Mouse (Mus musculus): ENCODE results near the gene Hyal3. TPM values are rescaled to one million over a fixed set of nuclear protein-coding genes. Genes with fewer than 3 reads are reported as not detected.
A peak's percentile ranks its signal among the peaks of the same experiment; 100 is the strongest.

Gene Hyal3
- polyA plus RNA-seq, 1 experiment from 2014 or later = 1.7 TPM

GRCm38 (mm10) chr9:107577871-107578270 is 2.7 kb upstream of the Hyal3 start:
- ATAC-seq (no peak), DNase-seq (ENCODE audit: low spot score) (no peak)
- no peaks in the 10 kb centered on the region for H3K27me3 ChIP-seq (replicated peaks; ENCODE audit: insufficient read depth, low read length)
- H3K27ac ChIP-seq (ENCODE audit: low read length) = no peak overlapping the region
- H3K4me3 ChIP-seq (ENCODE audit: low read depth, low read length) = no peak overlapping the region
- no peak overlapping the region for H3K4me2 ChIP-seq (replicated peaks; ENCODE audit: low read depth, low read length)
- H3K36me3 ChIP-seq (ENCODE audit: insufficient read depth, low read length) = no peaks in the 10 kb centered on the region
- H3K9me3 ChIP-seq (ENCODE audit: low read length) = no peaks in the 10 kb centered on the region
- TF ChIP-seq CTCF (IDR thresholded peaks at IDR 0.05) = no peak
- no peak for TF ChIP-seq EP300 (IDR thresholded peaks at IDR 0.05)
- H3K4me1 ChIP-seq (ENCODE audit: insufficient read depth, low read depth, low read length) = peaks cover 6% of the 10 kb centered on the region
- 90% methylated on average over 10 of the region's 10 CpGs for WGBS
- H3K9ac ChIP-seq (replicated peaks; ENCODE audit: low read depth) = no peak overlapping the region

DNA sequence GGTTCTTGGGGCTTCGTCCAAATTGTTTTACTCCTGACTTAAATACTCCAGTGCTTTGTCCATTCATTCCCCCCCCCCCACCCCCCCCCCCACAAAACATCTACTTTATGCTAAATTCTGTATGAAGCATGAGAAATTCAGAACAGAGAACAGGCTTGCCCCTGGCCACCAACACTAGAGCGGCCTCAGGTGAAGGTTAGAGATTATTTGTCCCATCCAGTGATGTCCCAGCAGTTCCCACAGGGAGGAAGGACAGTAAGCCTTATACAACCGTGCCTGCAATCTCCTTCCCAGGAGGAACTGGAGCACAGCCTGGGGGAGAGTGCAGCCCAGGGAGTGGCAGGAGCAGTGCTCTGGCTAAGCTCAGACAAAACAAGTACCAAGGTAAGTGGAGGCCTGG is 2.0 kb upstream of the Hyal3 start, which contains the start of gene Naa80:
Gene Naa80 (plus strand): TSS at position 301 of the 400 bp plus-strand sequence.
- Histone ChIP-seq H3K9ac (replicated peaks; ENCODE audit: low read depth) (no peak within 1 kb of the TSS), H3K4me2 (replicated peaks; ENCODE audit: low read depth, low read length) (no peak within 1 kb of the TSS)

DNA sequence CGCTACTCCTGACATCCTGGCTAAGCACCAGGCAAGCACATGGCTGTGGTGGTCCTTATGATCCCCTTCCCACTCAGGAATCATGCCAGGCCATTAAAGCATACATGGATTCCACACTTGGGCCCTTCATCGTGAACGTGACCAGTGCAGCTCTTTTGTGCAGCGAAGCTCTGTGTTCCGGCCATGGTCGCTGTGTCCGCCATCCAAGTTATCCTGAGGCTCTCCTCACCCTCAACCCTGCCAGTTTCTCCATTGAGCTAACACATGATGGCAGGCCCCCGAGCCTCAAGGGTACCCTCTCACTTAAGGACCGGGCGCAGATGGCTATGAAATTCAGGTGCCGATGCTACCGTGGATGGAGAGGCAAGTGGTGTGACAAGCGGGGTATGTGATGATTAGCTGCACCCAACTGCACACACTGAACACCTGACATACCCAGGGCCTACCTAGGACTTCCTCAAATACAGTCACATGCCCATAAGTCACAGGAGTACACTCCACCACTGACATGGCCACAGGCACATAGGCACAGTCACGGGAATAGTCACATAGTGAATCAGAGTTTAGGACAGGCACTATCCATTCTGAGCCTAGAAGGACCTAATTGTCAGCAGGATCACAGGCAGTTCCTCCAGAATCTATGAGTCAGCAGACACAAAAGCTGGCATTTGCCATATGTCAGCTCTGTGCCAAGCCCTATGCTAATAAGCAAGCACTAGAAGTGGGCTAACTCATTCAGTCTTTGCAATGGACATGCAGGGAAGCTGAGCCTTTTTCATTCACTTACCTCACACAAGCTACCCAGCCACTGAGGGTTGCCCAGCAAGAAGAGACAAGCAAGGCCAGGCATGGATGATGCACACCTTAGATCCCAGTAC is 1.4 kb upstream of the Hyal3 start:
- peaks cover 6% of the 10 kb centered on the region for H3K4me1 ChIP-seq (ENCODE audit: insufficient read depth, low read depth, low read length)
- 94% methylated on average over 14 of the region's 14 CpGs for WGBS
- DNase-seq (ENCODE audit: low spot score) (peak; percentile 19), ATAC-seq (no peak)
- no peak overlapping the region for H3K9ac ChIP-seq (replicated peaks; ENCODE audit: low read depth)
- H3K36me3 ChIP-seq (ENCODE audit: insufficient read depth, low read length) = no peaks in the 10 kb centered on the region
- H3K9me3 ChIP-seq (ENCODE audit: low read length) = no peaks in the 10 kb centered on the region
- TF ChIP-seq CTCF (IDR thresholded peaks at IDR 0.05) = no peak
- TF ChIP-seq EP300 (IDR thresholded peaks at IDR 0.05) = no peak
- no peak overlapping the region for H3K4me3 ChIP-seq (ENCODE audit: low read depth, low read length)
- H3K27ac ChIP-seq (ENCODE audit: low read length) = no peak overlapping the region; the same call in 1 of the 2 replicates
- H3K27me3 ChIP-seq (replicated peaks; ENCODE audit: insufficient read depth, low read length) = no peaks in the 10 kb centered on the region
- no peak overlapping the region for H3K4me2 ChIP-seq (replicated peaks; ENCODE audit: low read depth, low read length)

More for the DNA sequence above, 2.0 kb upstream of the Hyal3 start, which contains the start of gene Naa80:
- H3K27ac ChIP-seq (ENCODE audit: low read length) = no peak within 1 kb of the TSS; the same call in 1 of the 2 replicates
- no peaks in the 10 kb centered on the region for H3K36me3 ChIP-seq (ENCODE audit: insufficient read depth, low read length)
- ATAC-seq (no peak), DNase-seq (ENCODE audit: low spot score) (no peak)
- peaks cover 6% of the 10 kb centered on the region for H3K4me1 ChIP-seq (ENCODE audit: insufficient read depth, low read depth, low read length)
- no peak within 1 kb of the TSS for H3K4me3 ChIP-seq (ENCODE audit: low read depth, low read length)
- TF ChIP-seq CTCF (IDR thresholded peaks at IDR 0.05) (no peak), EP300 (IDR thresholded peaks at IDR 0.05) (no peak)
- 70% methylated on average over 3 of the region's 3 CpGs for WGBS
- no peaks in the 10 kb centered on the region for H3K9me3 ChIP-seq (ENCODE audit: low read length)
- no peaks in the 10 kb centered on the region for H3K27me3 ChIP-seq (replicated peaks; ENCODE audit: insufficient read depth, low read length)

GRCm38 (mm10) chr9:107581584-107581983 is 966 bp downstream of the Hyal3 start:
- ATAC-seq (no peak), DNase-seq (ENCODE audit: low spot score) (no peak)
- H3K27ac ChIP-seq (ENCODE audit: low read length) = peak overlapping the region; percentile 97
- WGBS = 60% methylated on average over 4 of the region's 4 CpGs
- peak overlapping the region; percentile 85 for H3K9ac ChIP-seq (replicated peaks; ENCODE audit: low read depth)
- H3K36me3 ChIP-seq (ENCODE audit: insufficient read depth, low read length) = no peaks in the 10 kb centered on the region
- TF ChIP-seq CTCF (IDR thresholded peaks at IDR 0.05) (no peak), EP300 (IDR thresholded peaks at IDR 0.05) (no peak)
- H3K4me2 ChIP-seq (replicated peaks; ENCODE audit: low read depth, low read length) = peak overlapping the region; percentile 74
- H3K27me3 ChIP-seq (replicated peaks; ENCODE audit: insufficient read depth, low read length) = no peaks in the 10 kb centered on the region
- peak overlapping the region; percentile 60 for H3K4me3 ChIP-seq (ENCODE audit: low read depth, low read length)
- H3K4me1 ChIP-seq (ENCODE audit: insufficient read depth, low read depth, low read length) = peaks cover 4% of the 10 kb centered on the region
- H3K9me3 ChIP-seq (ENCODE audit: low read length) = no peaks in the 10 kb centered on the region

GRCm38 (mm10) chr9:107582509-107583062 is 2.0 kb downstream of the Hyal3 start:
- H3K9ac ChIP-seq (replicated peaks; ENCODE audit: low read depth) = no peak overlapping the region
- no peaks in the 10 kb centered on the region for H3K36me3 ChIP-seq (ENCODE audit: insufficient read depth, low read length)
- 83% methylated on average over 7 of the region's 7 CpGs for WGBS
- H3K27ac ChIP-seq (ENCODE audit: low read length) = no peak overlapping the region
- H3K4me2 ChIP-seq (replicated peaks; ENCODE audit: low read depth, low read length) = no peak overlapping the region
- no peak overlapping the region for H3K4me3 ChIP-seq (ENCODE audit: low read depth, low read length)
- no peak for DNase-seq (ENCODE audit: low spot score)
- no peak for ATAC-seq
- no peaks in the 10 kb centered on the region for H3K27me3 ChIP-seq (replicated peaks; ENCODE audit: insufficient read depth, low read length)
- H3K9me3 ChIP-seq (ENCODE audit: low read length) = no peaks in the 10 kb centered on the region
- H3K4me1 ChIP-seq (ENCODE audit: insufficient read depth, low read depth, low read length) = peaks cover 4% of the 10 kb centered on the region
- TF ChIP-seq EP300 (IDR thresholded peaks at IDR 0.05) (no peak), CTCF (IDR thresholded peaks at IDR 0.05) (no peak)

DNA sequence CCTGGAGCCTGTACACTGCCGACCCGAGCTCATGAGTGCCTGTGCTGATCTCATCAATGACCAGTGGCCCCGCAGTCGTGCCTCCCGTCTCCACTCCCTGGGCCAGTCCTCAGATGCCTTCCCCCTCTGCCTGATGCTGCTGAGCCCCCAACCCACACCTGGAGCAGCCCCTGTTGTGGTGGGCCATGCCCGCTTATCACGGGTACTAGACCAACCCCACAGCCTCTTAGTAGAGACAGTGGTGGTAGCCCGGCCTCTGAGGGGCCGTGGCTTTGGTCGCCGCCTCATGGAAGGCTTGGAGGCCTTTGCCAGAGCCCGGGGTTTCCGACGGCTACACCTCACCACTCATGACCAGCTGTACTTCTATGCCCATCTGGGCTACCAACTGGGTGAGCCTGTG is 2.6 kb downstream of the Hyal3 start:
- no peaks in the 10 kb centered on the region for H3K9me3 ChIP-seq (ENCODE audit: low read length)
- no peak for TF ChIP-seq EP300 (IDR thresholded peaks at IDR 0.05)
- TF ChIP-seq CTCF (IDR thresholded peaks at IDR 0.05) = no peak
- no peak overlapping the region for H3K27ac ChIP-seq (ENCODE audit: low read length)
- no peak for DNase-seq (ENCODE audit: low spot score)
- H3K4me3 ChIP-seq (ENCODE audit: low read depth, low read length) = no peak overlapping the region
- no peak overlapping the region for H3K9ac ChIP-seq (replicated peaks; ENCODE audit: low read depth)
- 90% methylated on average over 14 of the region's 14 CpGs for WGBS
- ATAC-seq = no peak
- H3K36me3 ChIP-seq (ENCODE audit: insufficient read depth, low read length) = no peaks in the 10 kb centered on the region
- peaks cover 7% of the 10 kb centered on the region for H3K4me1 ChIP-seq (ENCODE audit: insufficient read depth, low read depth, low read length)
- H3K27me3 ChIP-seq (replicated peaks; ENCODE audit: insufficient read depth, low read length) = no peaks in the 10 kb centered on the region
- H3K4me2 ChIP-seq (replicated peaks; ENCODE audit: low read depth, low read length) = no peak overlapping the region

All from lung, postnatal 0 days (tissue).